Mouse (Mus musculus) MEL (cell line): ENCODE measurements around the gene AB124611. TPM values are rescaled to one million over a fixed set of nuclear protein-coding genes. Genes with fewer than 3 reads are reported as not detected.

ENCODE experiments used
- DNase-seq: peaks from one replicate; pipeline ENCODE4 v3.0.0; 2011; ENCODE audit warnings: low read depth, low spot score
- H3K27ac ChIP-seq: 2 replicates; pipeline ENCODE4 v1.5.1; 2012; ENCODE audit warnings: low read depth, mild to moderate bottlenecking, control low read depth, low read length, moderate library complexity; ENCODE audit not compliant: control insufficient read depth
- H3K27me3 ChIP-seq, 2 experiments: fragments of 150-350 bp in 1 of 2; sonication (generic) in 1 of 2; 2 replicates each; pipeline ENCODE4 v1.6.1; 2012; ENCODE audit warnings: low read length in 2 of 2, mild to moderate bottlenecking in 2 of 2, improper control_type of control experiment in 1 of 2, moderate library complexity in 1 of 2; ENCODE audit not compliant: insufficient read depth in 2 of 2, control insufficient read depth in 1 of 2
- H3K36me3 ChIP-seq, 2 experiments: 2 replicates each; pipeline ENCODE4 v1.6.1; 2012 to 2014; ENCODE audit warnings: low read length in 2 of 2, improper control_type of control experiment in 1 of 2, inconsistent platforms in 1 of 2, mild to moderate bottlenecking in 1 of 2; ENCODE audit not compliant: insufficient read depth in 2 of 2, control insufficient read depth in 1 of 2
- H3K4me1 ChIP-seq, 2 experiments: fragments of 150-350 bp in 1 of 2; sonication (generic) in 1 of 2; 2 replicates each; pipeline ENCODE4 v1.6.1; 2012; ENCODE audit warnings: low read length in 2 of 2, improper control_type of control experiment in 1 of 2, mild to moderate bottlenecking in 1 of 2; ENCODE audit not compliant: insufficient read depth in 2 of 2, control insufficient read depth in 1 of 2
- H3K4me3 ChIP-seq, 2 experiments: fragments of 150-350 bp in 1 of 2; sonication (generic) in 1 of 2; 2 replicates each; pipeline ENCODE4 v1.5.1; 2012; ENCODE audit warnings: low read depth in 2 of 2, low read length in 2 of 2, mild to moderate bottlenecking in 2 of 2, moderate library complexity in 2 of 2, control low read depth in 1 of 2, improper control_type of control experiment in 1 of 2; ENCODE audit not compliant: control insufficient read depth in 1 of 2, insufficient read depth in 1 of 2
- H3K79me2 ChIP-seq: 2 replicates; pipeline ENCODE4 v1.6.1; 2012; ENCODE audit warnings: mild to moderate bottlenecking, low read length, moderate library complexity; ENCODE audit not compliant: control insufficient read depth, poor library complexity, insufficient read depth
- H3K9ac ChIP-seq: 2 replicates; pipeline ENCODE4 v1.6.1; 2012; ENCODE audit warnings: low read depth, mild to moderate bottlenecking, control low read depth, low read length, moderate library complexity; ENCODE audit not compliant: control insufficient read depth, poor library complexity, severe bottlenecking
- H3K9me3 ChIP-seq: fragments of 150-350 bp; sonication (generic); replicated peaks from 2 replicates; pipeline ENCODE4 v1.6.1; 2012; ENCODE audit warnings: mild to moderate bottlenecking, low read length, improper control_type of control experiment, moderate library complexity; ENCODE audit not compliant: insufficient read depth
- CHD2 ChIP-seq: IDR thresholded peaks from 2 replicates; pipeline ENCODE4 v1.6.1; 2011; ENCODE audit warnings: low read length, improper control_type of control experiment
- CTCF ChIP-seq, 3 experiments: IDR thresholded peaks in 2 of 3; conservative IDR thresholded peaks in 1 of 3; 2 replicates each; pipeline ENCODE4 v1.5.1; 2011 to 2012; ENCODE audit warnings: low read length in 3 of 3, low read depth in 2 of 3, mild to moderate bottlenecking in 2 of 3, improper control_type of control experiment in 1 of 3, inconsistent platforms in 1 of 3, mixed read lengths in 1 of 3, moderate library complexity in 1 of 3; ENCODE audit not compliant: control insufficient read depth in 1 of 3, insufficient read depth in 1 of 3, poor library complexity in 1 of 3, severe bottlenecking in 1 of 3
- ELF1 ChIP-seq: IDR thresholded peaks from 2 replicates; pipeline ENCODE4 v1.6.1; 2014; ENCODE audit warnings: low read depth, mild to moderate bottlenecking, inconsistent platforms, low read length, improper control_type of control experiment, moderate library complexity
- EP300 ChIP-seq, 2 experiments: IDR thresholded peaks; 2 replicates each; pipeline ENCODE4 v1.6.1; 2011; ENCODE audit warnings: improper control_type of control experiment in 2 of 2, low read length in 2 of 2, low read depth in 1 of 2, mild to moderate bottlenecking in 1 of 2
- ETS1 ChIP-seq: IDR thresholded peaks from 2 replicates; pipeline ENCODE4 v1.6.1; 2012; ENCODE audit warnings: low read depth, mild to moderate bottlenecking, inconsistent platforms, low read length, improper control_type of control experiment, moderate library complexity
- GABPA ChIP-seq: IDR thresholded peaks from 2 replicates; pipeline ENCODE4 v1.6.1; 2012; ENCODE audit warnings: low read depth, mild to moderate bottlenecking, inconsistent platforms, low read length, improper control_type of control experiment, moderate library complexity
- HCFC1 ChIP-seq: IDR thresholded peaks from 2 replicates; pipeline ENCODE4 v1.6.1; 2012; ENCODE audit warnings: low read depth, mild to moderate bottlenecking, inconsistent platforms, low read length, improper control_type of control experiment, moderate library complexity
- NELFE ChIP-seq: IDR thresholded peaks from 2 replicates; pipeline ENCODE4 v1.6.1; 2011; ENCODE audit warnings: low read depth, low read length, improper control_type of control experiment
- NRF1 ChIP-seq: IDR thresholded peaks from 2 replicates; pipeline ENCODE4 v1.6.1; 2014; ENCODE audit warnings: low read depth, mild to moderate bottlenecking, inconsistent platforms, low read length, improper control_type of control experiment, moderate library complexity; ENCODE audit not compliant: poor library complexity, insufficient read depth, severe bottlenecking
- POLR2AphosphoS2 ChIP-seq: IDR thresholded peaks from 2 replicates; pipeline ENCODE4 v1.6.1; 2011; ENCODE audit warnings: low read length, improper control_type of control experiment
- POLR2AphosphoS5 ChIP-seq: IDR thresholded peaks from 2 replicates; pipeline ENCODE4 v1.6.1; 2012; ENCODE audit warnings: low read depth, borderline replicate concordance, mild to moderate bottlenecking, inconsistent platforms, low read length, moderate library complexity, mixed read lengths
- SIN3A ChIP-seq: IDR thresholded peaks from 2 replicates; pipeline ENCODE4 v1.6.1; 2012; ENCODE audit warnings: low read length, improper control_type of control experiment, inconsistent platforms
- TCF12 ChIP-seq: IDR thresholded peaks from 2 replicates; pipeline ENCODE4 v1.6.1; 2014; ENCODE audit warnings: low read depth, mild to moderate bottlenecking, inconsistent platforms, low read length, improper control_type of control experiment, moderate library complexity
- UBTF ChIP-seq: IDR thresholded peaks from 2 replicates; pipeline ENCODE4 v1.6.1; 2012; ENCODE audit warnings: low read depth, mild to moderate bottlenecking, inconsistent platforms, low read length, improper control_type of control experiment, moderate library complexity, borderline replicate concordance; ENCODE audit not compliant: insufficient read depth
- USF2 ChIP-seq, 2 experiments: IDR thresholded peaks; 2 replicates each; pipeline ENCODE4 v1.6.1; 2011 to 2012; ENCODE audit warnings: improper control_type of control experiment in 2 of 2, low read length in 2 of 2, borderline replicate concordance in 1 of 2, inconsistent platforms in 1 of 2, low read depth in 1 of 2, mild to moderate bottlenecking in 1 of 2; ENCODE audit not compliant: insufficient read depth in 1 of 2
- polyA plus RNA-seq, 2 experiments: library from polyadenylated mRNA; stranded (reverse) in 1 of 2; unstranded in 1 of 2; fragments of >175 nt in 1 of 2; fragments of >200 nt in 1 of 2; gene quantifications; 2 replicates each; pipeline versions ENCODE4 v1.2.1 to v1.2.4; 2012; ENCODE audit warnings: low replicate concordance in 2 of 2, low read depth in 1 of 2; ENCODE audit not compliant: insufficient read length in 2 of 2, insufficient read depth in 1 of 2, missing spikeins in 1 of 2
- total RNA-seq: library from RNA; depleted of rRNA; stranded (reverse); fragments of 300-350 nt; gene quantifications from 2 replicates; pipeline ENCODE4 v1.2.3, GENCODE M21; 2012

AB124611 gene
- total and polyA plus RNA-seq, 3 experiments = 55.2 to 58.7 TPM; not detected in 1

DNA sequence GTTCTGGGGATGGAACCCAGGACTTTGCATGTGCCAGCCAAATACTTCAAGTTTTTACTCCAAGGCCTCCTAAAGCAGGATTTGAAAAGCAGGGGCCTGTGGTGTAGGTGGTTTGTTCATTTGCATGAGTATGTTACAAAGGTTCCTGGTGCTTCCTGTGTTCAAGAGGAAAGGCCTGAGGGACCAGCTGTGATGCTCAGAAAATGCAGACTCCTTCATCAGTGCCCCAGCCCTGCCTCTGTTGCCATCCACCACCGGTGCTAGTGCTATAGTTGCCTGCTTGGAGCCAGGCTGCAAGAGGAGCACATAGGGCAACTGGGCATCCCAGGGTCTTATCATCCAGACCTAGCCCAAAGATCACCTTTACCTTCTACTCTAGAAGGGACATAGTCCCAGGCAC lies 40.6 kb downstream of the AB124611 start:
- no peak overlapping the region for H3K27ac ChIP-seq
- H3K36me3 ChIP-seq = peaks cover 2 to 61% of the 10 kb centered on the region in 2 experiments; a peak in 3 of 4 replicates
- peaks cover 38% of the 10 kb centered on the region for H3K79me2 ChIP-seq

GRCm38 (mm10) chr9:21567051-21567450 lies 41.1 kb downstream of the AB124611 start:
- Histone ChIP-seq H3K4me3 (no peak overlapping the region), H3K36me3 (peaks cover 2 to 63% of the 10 kb centered on the region in 2 experiments; a peak in 3 of 4 replicates), H3K9me3 (no peaks in the 10 kb centered on the region), H3K79me2 (peaks cover 37% of the 10 kb centered on the region), H3K4me1 (no peaks in the 10 kb centered on the region), H3K9ac (no peak overlapping the region), H3K27me3 (no peaks in the 10 kb centered on the region), H3K27ac (no peak overlapping the region)
- DNase-seq = no peak
- TF ChIP-seq ETS1 = no peak
- no peak for TF ChIP-seq NELFE

More for the DNA sequence above, 40.6 kb downstream of the AB124611 start:
- no peak for TF ChIP-seq HCFC1
- no peak for TF ChIP-seq TCF12
- TF ChIP-seq CHD2 = no peak
- TF ChIP-seq SIN3A = no peak
- TF ChIP-seq NRF1 = no peak
- no peak for TF ChIP-seq POLR2AphosphoS5
- TF ChIP-seq UBTF = no peak
- TF ChIP-seq CTCF (IDR thresholded peaks at IDR 0.05 in 2 of 3, conservative IDR thresholded peaks at IDR 0.05 in 1 of 3; ENCODE audit: control insufficient read depth in 1 of 3, insufficient read depth in 1 of 3, low read depth in 2 of 3, low read length in 3 of 3, poor library complexity in 1 of 3, severe bottlenecking in 1 of 3) = no peak
- no peak for TF ChIP-seq ELF1
- no peak for TF ChIP-seq USF2 (IDR thresholded peaks at IDR 0.05; ENCODE audit: borderline replicate concordance in 1 of 2, insufficient read depth in 1 of 2, low read depth in 1 of 2, low read length in 2 of 2)
- TF ChIP-seq POLR2AphosphoS2 = no peak
- TF ChIP-seq EP300 (IDR thresholded peaks at IDR 0.05; ENCODE audit: low read depth in 1 of 2, low read length in 2 of 2) = no peak
- no peak for TF ChIP-seq GABPA
- H3K27me3 ChIP-seq = no peaks in the 10 kb centered on the region
- H3K4me3 ChIP-seq = no peak overlapping the region
- no peaks in the 10 kb centered on the region for H3K4me1 ChIP-seq
- H3K9ac ChIP-seq = no peak overlapping the region
- DNase-seq = no peak
- no peaks in the 10 kb centered on the region for H3K9me3 ChIP-seq
